Mouse (Mus musculus): ENCODE measurements around the gene Hoxb5.

The Hoxb5 gene

DNA sequence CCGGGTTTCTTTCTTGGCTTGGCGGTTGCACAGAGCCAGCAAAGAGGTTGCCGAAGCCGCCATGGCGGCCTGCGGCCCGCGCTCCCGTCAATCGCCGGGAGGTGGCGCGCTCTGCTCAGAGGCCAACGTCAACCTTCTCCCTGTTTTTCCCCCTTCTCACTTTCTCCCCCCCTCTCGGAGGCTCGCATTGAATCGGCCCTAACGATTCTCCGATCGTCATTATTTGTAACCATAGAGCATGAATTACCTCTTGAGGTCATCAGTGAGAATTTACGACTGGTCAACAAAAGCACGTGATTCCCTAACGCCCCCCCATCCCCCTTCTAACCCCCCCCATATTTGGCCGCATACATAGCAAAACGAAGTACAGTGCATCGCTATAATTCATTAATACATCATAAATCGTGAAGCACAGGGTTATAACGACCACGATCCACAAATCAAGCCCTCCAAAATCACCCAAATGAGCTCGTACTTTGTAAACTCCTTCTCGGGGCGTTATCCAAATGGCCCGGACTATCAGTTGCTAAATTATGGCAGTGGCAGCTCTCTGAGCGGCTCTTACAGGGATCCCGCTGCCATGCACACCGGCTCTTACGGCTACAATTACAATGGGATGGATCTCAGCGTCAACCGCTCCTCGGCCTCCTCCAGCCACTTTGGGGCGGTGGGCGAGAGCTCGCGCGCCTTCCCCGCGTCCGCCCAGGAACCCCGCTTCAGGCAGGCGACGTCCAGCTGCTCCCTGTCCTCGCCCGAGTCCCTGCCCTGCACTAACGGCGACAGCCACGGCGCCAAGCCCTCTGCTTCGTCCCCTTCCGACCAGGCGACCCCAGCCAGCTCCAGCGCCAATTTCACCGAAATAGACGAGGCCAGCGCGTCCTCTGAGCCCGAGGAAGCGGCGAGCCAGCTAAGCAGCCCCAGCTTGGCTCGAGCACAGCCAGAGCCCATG, at the start of gene Hoxb5:
Hoxb5 (plus strand) TSS at position 186 of the 949 bp plus-strand sequence.
- peak; percentile 36 for DNase-seq (ENCODE audit: inconsistent ontology term)

DNA sequence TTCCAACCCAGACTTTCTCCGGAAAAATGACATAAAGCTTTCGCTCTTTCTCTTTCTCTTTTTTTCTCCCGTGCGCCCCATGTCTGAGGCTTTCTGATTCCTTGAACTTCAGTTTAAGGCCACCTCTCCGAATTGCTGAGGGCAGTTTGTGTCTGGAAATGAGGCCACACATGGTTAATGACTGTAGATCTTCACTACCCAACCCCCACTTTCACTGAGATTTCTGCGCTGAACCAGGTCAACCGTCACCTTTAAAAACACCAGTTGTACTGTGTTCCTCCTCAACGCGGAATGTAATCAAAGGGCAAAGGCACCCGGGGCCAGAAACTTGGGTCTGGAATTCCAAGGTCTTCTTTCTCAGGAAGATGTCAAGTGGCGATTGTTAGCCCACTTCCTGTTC, 48.9 kb upstream of the Hoxb5 start:
- no peak for DNase-seq (ENCODE audit: inconsistent ontology term)

DNA sequence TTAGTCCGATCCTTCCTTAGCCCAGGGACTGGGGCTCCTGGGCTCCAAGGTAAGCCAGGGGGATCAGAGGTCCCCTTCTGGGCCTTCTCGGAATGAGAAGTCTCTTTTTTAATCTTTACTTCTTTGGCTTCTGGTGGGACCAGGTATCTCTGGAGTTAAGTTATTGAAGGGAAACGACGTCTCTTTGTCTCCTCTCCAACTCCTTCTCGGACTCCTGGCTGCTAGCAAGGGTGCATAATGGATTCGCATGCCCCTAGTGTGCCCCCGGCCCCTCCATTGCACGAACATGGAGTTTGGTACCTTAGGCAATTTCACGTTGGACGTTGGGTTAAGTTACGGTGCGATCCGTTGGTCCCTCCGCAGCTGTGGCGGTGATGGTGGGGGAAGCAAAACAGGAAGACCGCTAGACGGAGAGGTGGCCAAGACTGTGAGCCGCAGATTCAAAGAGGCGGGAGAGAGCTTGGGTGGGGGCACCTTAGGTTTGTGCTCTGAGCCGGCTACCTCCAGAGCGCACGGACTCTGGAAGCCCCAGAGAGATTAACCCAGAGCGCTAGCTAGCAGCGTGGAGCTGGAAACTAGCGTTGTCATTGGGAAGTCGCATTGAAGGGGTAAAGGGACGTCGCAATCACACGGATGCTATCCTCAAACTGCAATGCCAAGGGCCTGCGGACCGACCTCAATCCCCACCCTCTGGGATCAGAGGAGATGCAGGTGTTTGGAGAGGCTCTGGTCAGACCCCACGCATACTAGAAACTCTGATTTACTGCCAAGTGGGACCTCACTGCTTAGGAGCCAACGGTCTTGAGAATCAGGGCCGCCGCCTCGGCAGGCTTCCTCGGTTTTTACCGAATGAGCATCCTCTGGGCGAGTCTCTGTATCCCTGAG, 47.8 kb upstream of the Hoxb5 start:
- no peak for DNase-seq (ENCODE audit: inconsistent ontology term)

DNA sequence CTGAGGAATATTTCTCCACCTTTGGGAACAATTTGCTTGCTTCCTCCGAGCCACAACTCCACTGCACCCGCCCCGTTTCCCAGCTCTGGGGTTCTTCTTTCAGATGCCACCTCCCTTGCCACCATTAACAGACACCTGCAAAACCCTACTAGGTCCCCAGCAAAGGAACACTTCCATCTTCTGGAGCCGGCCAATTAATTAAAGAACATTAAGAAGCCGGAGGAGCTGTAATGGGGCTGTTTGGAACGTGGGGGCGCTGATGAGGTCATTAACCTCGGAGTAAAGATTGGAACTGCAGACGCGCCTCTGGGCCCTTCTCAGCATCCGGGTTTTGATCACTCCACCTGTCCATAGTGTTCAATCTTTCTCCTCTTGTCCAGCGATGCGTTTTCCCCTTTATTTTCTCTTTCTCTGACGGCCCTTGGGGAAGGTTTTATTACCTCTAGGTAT, 47.1 kb upstream of the Hoxb5 start:
- DNase-seq (ENCODE audit: inconsistent ontology term): no peak

DNA sequence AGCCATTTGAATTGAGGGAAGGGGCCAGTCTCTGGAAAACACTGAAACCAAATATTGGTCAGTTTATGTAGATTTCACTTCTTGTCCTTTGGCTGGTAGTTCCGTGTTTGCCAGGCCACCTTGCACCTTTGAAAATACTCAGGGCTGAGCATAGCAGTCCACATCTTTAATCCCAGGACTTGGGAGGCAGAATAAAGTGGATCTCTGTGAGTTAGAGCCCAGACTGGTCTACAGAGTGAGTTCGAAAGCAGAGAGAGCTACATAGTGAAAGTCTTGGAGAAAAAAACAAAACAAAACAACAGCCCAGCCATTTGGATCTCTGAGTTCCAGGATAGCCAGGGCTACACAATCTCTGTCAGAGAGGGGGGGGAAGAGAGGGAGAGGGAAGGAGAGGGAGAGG, 46.0 kb upstream of the Hoxb5 start:
- DNase-seq (ENCODE audit: inconsistent ontology term): no peak

DNA sequence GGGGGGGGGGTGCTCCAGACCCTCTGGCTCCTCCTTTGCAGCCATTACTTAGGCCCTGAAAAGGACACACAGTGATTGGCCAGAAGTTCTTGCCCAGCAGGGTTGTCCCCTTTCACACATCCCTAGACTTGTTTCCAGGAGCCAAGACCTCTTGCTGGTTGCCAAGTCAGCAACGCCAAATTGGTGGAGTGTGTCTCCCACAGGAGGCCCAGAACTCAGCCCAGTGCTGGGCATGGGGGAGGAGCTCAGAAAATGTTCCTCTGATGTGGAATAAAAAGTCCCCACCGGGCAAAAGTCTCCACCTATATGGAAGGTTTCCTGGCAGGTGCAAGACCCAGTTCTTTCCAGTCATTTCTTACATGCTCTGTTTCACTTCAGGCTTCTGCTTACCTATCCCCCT, 44.1 kb upstream of the Hoxb5 start:
- DNase-seq (ENCODE audit: inconsistent ontology term): no peak

DNA sequence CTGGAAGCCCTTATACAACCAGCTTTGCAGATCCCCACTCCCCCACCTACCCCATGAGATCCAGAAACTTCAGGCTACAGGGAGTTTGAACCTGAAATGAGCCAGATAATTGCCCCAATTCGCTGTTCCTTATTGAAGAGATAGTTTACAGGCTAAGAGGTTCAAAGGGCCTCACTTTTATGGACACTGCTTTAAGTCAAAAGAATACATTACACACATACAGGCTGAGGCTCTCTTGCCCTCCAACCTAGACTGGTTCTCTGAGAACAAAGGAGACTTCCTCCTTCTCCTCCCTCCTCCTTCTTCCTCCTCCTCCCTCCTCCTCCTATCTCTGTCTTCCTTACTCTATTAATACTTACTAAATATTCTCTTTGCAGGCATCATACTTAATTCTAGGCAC, 43.6 kb upstream of the Hoxb5 start:
- no peak for DNase-seq (ENCODE audit: inconsistent ontology term)

DNA sequence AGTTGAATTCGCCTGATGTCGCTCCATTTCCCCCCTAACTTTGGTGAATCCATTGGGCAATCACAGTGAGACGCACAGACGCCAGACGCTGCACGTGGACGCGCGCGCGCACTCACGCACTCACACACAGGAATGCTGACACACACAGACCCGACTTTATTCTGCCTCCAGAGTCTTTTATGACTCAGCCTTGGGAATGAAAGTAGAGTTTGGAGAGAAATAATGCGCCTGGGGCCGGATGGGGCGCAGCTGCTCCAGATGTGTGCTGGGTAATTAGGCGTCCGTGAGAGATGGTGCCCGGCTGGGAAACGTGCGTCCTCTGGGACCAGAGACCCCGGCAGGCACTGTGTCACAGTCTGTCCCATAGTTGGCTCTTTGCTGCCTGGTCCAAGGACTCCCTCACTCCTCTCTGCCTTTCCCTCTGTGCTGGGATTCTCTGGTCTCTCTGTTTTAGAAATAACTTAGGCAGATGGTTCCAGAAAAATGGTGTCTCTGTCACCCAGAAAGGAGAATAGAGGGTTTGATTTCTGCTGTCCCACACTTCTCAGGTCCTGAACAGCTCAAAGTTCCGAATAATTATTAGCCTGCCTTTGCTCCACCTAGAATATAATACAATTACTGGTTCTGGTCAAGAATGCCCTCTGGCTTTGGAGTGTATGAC, 42.7 kb upstream of the Hoxb5 start:
- DNase-seq (ENCODE audit: inconsistent ontology term): peak; percentile 44

DNA sequence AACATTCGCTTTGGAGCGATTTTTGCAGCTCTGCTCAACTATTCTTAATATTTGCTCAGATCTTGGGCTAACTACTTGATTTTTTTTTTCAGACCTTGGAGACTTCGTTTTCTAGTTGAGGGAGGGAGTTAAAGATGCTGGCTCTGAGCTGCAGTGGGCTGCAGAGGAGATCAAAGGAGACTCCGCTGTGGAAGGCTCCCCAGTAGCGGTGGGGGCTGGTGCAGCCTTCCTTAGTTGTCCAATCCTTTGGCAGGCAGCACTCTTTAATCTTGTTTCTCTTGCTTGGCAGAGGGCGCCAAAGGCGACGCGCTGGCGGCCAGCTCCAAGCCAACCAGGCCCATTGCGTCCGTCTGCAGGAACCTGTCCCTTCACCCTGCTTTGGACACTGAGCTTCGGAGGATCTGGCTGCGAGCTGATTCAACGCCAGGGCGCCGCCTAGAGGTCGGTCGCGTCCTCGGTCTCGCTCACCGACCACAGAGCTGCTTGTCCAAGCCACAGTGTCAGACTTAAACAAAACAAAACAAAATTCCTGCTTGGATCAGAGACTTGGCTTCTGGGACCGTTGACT, 41.7 kb upstream of the Hoxb5 start:
- DNase-seq (ENCODE audit: inconsistent ontology term): no peak

DNA sequence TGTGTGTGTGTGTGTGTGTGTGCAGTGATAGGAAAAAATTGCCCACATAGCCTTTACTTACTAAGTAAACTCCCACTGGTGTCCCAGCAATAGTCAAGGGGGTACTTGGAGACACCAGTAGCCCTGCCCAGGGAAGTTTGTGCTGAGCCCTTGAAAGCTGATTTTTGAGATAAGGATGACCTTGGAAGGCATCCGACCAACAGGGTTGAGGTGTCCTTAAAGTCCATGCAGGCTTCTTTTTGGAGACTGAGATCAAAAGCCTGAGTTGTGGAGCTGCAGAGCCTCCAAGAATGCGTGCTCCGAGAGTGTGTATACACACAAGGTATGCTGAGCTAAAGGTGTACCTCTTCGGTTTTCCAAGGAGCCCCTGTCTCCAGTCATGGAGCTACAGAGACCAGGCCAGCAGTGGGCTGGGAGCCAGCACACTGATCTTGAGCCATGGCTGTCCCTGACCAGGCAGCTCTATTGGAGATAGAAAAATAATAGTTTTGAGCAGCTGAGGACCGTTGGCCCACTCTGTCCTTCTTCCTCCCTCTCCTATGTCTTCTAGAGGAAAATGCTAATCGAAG, 40.8 kb upstream of the Hoxb5 start:
- no peak for DNase-seq (ENCODE audit: inconsistent ontology term)

DNA sequence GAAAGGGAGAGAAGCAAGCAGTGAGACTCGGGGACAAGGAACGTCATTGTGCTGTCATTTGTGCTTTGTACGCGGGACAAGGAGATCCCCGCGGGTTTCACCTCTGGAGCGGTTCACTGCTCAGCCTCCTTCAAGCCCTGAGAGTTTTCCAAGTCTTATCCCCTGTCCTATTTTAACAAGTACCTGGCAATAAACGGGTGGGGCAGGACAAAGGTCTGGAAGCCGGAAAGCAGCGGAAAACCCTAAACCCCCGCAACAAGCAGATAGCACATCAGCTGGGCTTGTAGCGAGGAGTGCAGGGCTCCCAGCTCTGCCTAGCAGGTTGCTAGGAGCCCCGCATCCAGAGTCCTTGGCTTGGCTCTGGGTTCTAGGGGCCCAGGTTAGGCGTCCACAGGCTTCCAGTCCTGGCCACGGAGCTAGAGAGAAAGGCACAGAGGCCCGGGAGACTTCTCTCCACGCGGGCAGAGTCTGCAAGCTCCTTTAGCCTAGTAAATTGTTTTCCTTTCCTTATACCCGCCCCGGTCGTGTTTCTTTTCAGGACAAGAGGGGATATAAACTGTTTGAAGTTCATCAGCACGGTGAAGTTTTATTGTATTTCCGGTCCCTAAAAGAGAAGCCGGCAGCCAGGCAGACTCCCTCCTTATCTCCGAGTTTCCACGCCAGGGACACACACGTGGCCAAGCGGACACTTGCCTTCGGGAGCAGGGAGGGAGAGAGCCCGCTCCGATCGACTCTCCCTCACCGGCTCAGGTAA, 39.3 kb upstream of the Hoxb5 start:
- no peak for DNase-seq (ENCODE audit: inconsistent ontology term)

DNA sequence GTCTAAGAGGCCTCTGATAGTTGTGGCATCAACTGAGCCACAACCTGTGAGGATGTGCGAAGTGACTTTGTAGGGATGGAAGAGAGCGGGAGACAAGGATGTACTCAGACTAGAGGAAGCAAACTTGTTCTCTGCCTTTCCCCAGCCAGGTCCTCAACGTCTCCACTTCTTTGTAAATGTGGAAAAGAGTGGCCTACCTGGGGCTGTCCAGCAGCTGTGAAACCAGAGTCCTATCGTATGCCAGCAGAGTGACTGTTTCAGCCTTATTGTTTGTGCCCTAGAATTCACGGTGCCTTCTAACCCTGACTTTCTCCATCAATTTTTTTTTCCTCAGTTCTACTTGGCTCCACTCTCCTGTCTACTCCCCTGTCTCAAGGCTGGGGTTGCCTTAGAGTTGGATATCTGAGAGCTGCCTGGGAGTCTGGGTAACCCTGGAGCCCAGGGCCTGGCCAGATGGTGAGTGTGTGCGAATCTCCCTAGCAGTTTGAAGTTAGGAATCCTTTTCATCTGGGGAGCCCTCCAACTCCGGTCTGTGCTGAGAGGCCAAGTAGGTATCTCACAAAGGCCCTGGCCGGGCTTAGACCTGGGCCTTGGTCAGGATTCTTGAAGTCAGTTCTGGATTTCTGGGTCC, 38.6 kb upstream of the Hoxb5 start:
- DNase-seq (ENCODE audit: inconsistent ontology term): no peak

DNA sequence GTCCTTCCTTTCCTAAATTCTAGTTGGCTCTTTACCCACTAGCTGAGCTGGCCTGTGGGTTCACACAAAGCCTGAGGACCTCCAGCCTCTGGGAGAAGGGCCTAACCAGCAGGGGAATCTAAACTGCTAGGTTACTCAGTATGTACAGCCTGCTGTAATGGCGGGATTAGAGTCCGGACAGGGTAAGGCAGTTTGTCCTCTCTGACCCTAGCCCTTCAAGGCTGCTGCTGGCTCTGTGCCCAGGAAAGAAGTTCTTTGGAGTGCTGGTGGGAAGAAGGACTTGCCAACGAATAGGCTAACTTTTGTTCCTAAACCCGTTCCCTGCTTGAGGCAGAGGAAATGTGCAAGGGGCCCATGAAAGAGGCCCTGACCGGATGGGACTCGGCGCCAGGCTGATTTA, 37.2 kb upstream of the Hoxb5 start:
- no peak for DNase-seq (ENCODE audit: inconsistent ontology term)

DNA sequence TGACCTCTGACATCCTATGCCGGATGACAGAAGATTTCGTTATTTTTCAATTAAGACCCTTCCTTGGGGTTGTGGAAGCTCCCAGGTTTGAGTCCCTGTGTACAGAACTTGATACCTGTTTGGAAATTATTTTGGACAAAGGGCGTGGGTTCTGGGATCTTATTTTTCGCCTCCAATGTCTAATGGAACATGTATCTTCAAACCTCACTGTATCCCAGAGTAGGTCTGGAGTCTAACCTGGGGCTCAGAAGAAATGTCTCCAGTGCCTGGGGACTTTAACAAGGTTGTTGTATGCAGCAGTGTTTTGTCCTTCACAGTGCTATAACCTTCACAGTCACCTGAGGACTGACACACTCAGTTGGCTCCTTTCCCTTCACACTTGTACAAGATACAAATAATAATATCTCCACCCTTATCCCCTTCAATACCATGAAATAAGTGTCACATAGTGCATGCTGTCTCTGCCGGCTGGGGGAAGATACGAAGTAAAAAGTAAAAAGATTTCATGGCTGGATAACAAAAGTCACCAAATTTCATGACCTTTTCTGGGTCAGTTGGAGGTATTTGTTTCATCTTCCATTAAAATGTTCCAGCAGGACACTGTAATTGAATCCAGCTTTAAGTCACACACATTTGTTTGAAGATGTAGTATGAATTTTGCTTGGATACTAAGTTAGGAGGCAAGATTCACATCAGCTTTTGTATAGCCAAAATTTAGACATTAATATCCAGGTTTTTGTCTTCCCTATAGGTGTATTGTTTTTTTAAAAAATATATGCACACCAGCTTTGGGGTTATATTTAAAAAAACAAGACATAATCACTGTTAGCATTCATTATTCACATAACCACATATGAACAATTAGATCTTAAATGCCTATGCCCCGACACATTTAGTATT, 35.9 kb upstream of the Hoxb5 start:
- DNase-seq (ENCODE audit: inconsistent ontology term): no peak

DNA sequence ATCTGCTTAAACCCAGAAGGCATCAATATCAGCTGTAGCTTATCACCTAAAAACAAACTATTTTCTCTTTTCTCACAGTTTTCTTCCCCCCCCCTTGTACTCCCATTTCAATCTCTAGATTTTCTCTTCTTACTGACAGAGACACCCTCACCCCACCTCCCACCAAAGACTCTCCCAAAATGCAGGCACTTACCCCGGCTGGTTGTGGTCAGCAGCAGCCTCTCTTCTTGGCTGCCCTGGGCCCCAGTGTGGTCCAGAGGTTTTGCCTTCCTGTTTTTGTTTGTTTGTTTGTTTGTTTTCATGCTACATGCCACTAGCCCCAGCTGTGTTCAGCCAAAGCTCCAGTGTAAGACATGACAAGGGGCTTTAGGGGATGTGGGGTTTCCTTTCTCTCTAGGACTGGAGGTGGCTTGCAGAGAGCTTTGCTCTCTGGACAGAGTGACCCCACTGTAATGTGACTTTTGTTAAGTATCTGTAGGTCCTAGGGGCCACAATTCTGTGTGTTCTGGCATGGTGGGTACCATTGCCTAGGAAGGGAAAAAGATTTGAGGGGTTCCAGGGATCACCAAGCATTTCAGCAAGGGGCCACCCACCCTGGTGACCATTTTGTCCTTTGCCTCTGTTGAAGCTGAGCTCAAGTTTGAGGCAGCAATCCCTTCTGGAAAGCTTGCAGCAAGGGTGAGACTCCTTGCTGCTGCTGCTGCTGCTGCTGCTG, 34.9 kb upstream of the Hoxb5 start:
- no peak for DNase-seq (ENCODE audit: inconsistent ontology term)

DNA sequence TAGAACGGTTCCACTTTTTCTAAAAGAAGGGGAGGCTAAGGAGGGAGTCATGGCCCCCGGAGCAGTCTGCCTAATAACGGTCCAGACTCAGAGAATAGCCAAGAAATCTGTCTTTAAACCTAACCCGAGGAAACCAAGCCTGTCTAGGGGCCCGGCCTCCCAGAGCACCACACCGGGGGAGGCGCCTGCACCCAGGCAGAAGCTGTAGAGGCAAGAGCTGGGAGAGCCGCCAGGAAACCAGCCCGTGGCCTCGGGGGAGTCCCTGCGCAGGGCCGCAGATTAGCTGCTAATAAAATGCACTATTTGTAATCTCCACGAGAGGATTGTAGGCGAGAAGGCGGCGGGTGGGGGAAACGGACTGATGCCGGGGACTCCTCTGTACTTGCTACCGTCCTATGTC, 33.3 kb upstream of the Hoxb5 start:
- no peak for DNase-seq (ENCODE audit: inconsistent ontology term)

DNA sequence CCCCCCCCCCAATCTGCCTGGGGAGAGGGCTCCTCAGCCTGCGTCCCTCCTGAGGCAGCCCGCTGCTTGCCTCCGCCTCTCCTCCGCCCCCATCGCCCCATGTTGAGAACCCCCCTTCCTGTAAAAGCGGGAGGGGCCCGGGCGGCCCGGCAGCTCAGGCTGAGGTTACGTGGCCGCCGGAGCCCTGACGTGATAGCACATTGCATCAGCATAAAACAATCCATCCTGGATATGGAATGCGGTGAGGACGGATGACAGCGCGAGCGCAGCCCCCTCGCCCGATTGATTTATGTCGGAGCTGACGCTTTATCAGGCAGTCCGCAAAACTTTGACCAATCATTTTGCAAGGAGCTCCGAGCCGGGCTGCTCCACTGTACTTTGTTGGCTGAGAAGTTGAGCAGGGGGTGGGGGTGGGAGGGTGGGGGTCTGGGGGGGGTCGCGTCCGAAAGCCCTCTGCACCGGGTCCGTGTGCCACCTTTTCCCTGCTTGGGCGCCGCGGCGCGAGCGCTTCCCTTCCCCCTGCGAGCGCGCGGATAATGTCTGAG, 32.1 kb upstream of the Hoxb5 start, which contains the start of gene Hoxb9:
Hoxb9 (plus strand) TSS at position 462 of the 545 bp plus-strand sequence.
- DNase-seq (ENCODE audit: inconsistent ontology term): no peak

DNA sequence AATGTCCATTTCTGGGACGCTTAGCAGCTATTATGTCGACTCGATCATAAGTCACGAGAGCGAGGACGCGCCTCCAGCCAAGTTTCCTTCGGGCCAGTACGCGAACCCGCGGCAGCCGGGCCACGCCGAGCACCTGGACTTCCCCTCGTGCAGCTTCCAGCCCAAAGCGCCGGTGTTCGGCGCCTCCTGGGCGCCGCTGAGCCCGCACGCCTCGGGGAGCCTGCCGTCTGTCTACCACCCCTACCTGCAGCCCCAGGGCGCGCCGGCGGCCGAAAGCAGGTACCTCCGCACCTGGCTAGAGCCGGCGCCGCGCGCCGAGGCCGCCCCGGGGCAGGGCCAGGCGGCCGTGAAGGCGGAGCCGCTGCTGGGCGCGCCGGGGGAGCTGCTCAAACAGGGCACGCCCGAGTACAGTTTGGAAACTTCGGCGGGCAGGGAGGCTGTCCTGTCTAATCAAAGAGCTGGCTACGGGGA, 31.6 kb upstream of the Hoxb5 start:
- DNase-seq (ENCODE audit: inconsistent ontology term): no peak
